Mouse (Mus musculus): ENCODE results near the gene Tnfsf11. TPM values are rescaled to one million over a fixed set of nuclear protein-coding genes. Genes with fewer than 3 reads are reported as not detected.

Tnfsf11 gene
- total RNA-seq, 2 experiments from 2014 or later, result 0.13 TPM; not detected in 1

Small RNAs within 50 kb of the gene (microRNA-seq; reads per million reads assigned to microRNA genes)
- gene Gm23652, result 0 reads per million in 2 experiments

Other genes starting within 250 kb of the Tnfsf11 start
- 1 to 10 TPM; 2.0 TPM for gene Fam216b, start 219.0 kb downstream of the Tnfsf11 start, total RNA-seq (2021)
- 100 to 1,000 TPM; 155 to 162 TPM for gene Akap11, start 228.8 kb upstream of the Tnfsf11 start, total RNA-seq (2021)

All from layer of hippocampus, postnatal 10 days (tissue).